10 mouse cellular contexts compared by ENCODE assay signal in the genomic region with DNA sequence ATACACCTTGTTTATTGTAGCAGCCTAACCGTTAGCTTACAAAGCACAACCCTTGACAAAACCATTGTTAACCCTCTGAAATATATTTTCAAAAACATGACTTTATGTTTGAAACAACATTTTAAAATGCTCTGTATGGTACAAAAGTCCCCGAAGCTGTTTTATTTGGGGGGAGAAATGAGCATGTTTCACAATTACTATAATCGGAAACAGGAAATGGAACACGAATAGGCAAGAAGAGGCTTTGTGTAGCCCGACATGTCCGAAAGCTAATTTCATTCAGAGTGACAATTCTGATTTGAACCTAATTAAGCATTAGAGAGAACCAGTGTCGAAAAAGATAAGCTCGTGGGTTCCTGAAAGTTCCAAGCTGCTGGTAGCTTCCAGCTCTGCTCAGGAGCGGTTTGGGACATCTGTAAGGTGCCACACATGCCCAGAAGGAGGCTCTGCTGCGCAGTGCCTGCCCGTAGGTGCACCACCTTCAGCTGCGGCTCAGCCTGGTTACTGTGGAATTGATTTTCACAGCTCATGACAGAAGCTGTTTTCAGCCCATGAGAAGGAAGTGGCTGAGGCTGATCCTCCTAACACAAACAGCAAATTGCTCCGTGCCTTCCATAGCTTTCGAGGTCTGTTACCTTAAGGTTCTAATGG. TPM values are rescaled to one million over a fixed set of nuclear protein-coding genes. Genes with fewer than 3 reads are reported as not detected.
DNase-seq lines count a peak whose midpoint lies in the region; ATAC-seq and TF ChIP-seq lines count a peak whose summit lies in the region.
"Had no signal": no experiment of that assay in that cellular context is flagged by ENCODE, and none has a peak within 500 bp of the region (broad histone marks: within the 10 kb centered on the region; RNA-seq: fewer than 3 reads in every experiment).

No protein-coding gene starts in this region.

- TF ChIP-seq EP300 in stomach, postnatal 0 days (optimal IDR thresholded peaks at IDR 0.05), result no peak

- no peaks in the 10 kb centered on the region for H3K9me3 ChIP-seq in hindbrain, embryonic 10.5 days
- H3K9me3 ChIP-seq in hindbrain, embryonic 12.5 days (replicated peaks), result no peaks in the 10 kb centered on the region
- no peaks in the 10 kb centered on the region for H3K9me3 ChIP-seq in intestine, postnatal 0 days (ENCODE audit: control insufficient read depth)
- H3K9me3 ChIP-seq in stomach, postnatal 0 days (ENCODE audit: control insufficient read depth, low read length), result no peaks in the 10 kb centered on the region

- H3K4me2 ChIP-seq in hindbrain, embryonic 12.5 days (replicated peaks), result no peak overlapping the region
- no peak overlapping the region for H3K4me2 ChIP-seq in intestine, postnatal 0 days (replicated peaks; ENCODE audit: low read depth)
- H3K4me2 ChIP-seq in stomach, postnatal 0 days (replicated peaks; ENCODE audit: low read depth), result no peak overlapping the region

- H3K36me3 ChIP-seq in hindbrain, embryonic 10.5 days, result peaks cover 25% of the 10 kb centered on the region; the same call in 1 of the 2 replicates
- H3K36me3 ChIP-seq in hindbrain, embryonic 12.5 days, result no peaks in the 10 kb centered on the region
- no peaks in the 10 kb centered on the region for H3K36me3 ChIP-seq in intestine, postnatal 0 days (ENCODE audit: control insufficient read depth, insufficient read depth)
- H3K36me3 ChIP-seq in stomach, postnatal 0 days (ENCODE audit: control insufficient read depth, insufficient read depth, low read length), result no peaks in the 10 kb centered on the region

- no peak for ATAC-seq in hindbrain, embryonic 12.5 days (ENCODE audit: low FRiP score)
- no peak for ATAC-seq in intestine, postnatal 0 days
- ATAC-seq in stomach, postnatal 0 days (ENCODE audit: low FRiP score, low TSS enrichment), result no peak; the same call in 1 of the 2 replicates
- ATAC-seq: Patski had no signal

- peak; percentile 48 for TF ChIP-seq CTCF in intestine, postnatal 0 days (IDR thresholded peaks at IDR 0.05; ENCODE audit: low read depth)
- peak; percentile 71 for TF ChIP-seq CTCF in stomach, postnatal 0 days (IDR thresholded peaks at IDR 0.05; ENCODE audit: low read depth)

- H3K9ac ChIP-seq in hindbrain, embryonic 12.5 days, result no peak overlapping the region
- H3K9ac ChIP-seq in intestine, postnatal 0 days (ENCODE audit: low read depth, low read length), result no peak overlapping the region
- H3K9ac ChIP-seq in stomach, postnatal 0 days (ENCODE audit: low read length), result no peak overlapping the region

- H3K4me3 ChIP-seq in hindbrain, embryonic 10.5 days, result no peak overlapping the region
- no peak overlapping the region for H3K4me3 ChIP-seq in hindbrain, embryonic 12.5 days
- no peak overlapping the region for H3K4me3 ChIP-seq in intestine, postnatal 0 days (ENCODE audit: low read depth, low read length)
- H3K4me3 ChIP-seq in stomach, postnatal 0 days (ENCODE audit: low read depth, low read length), result no peak overlapping the region

- DNase-seq in hindbrain, embryonic 10.5 days (ENCODE audit: low spot score), result peak; percentile 6
- DNase-seq in right cerebral cortex, adult 18-20 months, result peak; percentile 49
- DNase-seq in right cerebral cortex, postnatal 4 days, result no peak
- peak; percentile 55 for DNase-seq in stomach, postnatal 0 days (ENCODE audit: low spot score)
- no peak for DNase-seq in adipocyte (ENCODE audit: low spot score)
- DNase-seq: cerebellum, adult 18-20 months; heart, adult 11 months had no signal

- no peaks in the 10 kb centered on the region for H3K4me1 ChIP-seq in hindbrain, embryonic 10.5 days (replicated peaks)
- no peaks in the 10 kb centered on the region for H3K4me1 ChIP-seq in hindbrain, embryonic 12.5 days
- no peaks in the 10 kb centered on the region for H3K4me1 ChIP-seq in intestine, postnatal 0 days (replicated peaks; ENCODE audit: control insufficient read depth, insufficient read depth, low read length)
- H3K4me1 ChIP-seq in stomach, postnatal 0 days (replicated peaks; ENCODE audit: control insufficient read depth, insufficient read depth), result no peaks in the 10 kb centered on the region

- 83% methylated on average over 14 of the region's 14 CpGs for WGBS in hindbrain, embryonic 10.5 days
- WGBS in hindbrain, embryonic 12.5 days, result 78% methylated on average over 14 of the region's 14 CpGs
- WGBS in intestine, postnatal 0 days, result 74% methylated on average over 14 of the region's 14 CpGs
- WGBS in stomach, postnatal 0 days, result 74% methylated on average over 14 of the region's 14 CpGs

- H3K27me3 ChIP-seq in hindbrain, embryonic 10.5 days (ENCODE audit: insufficient read depth, poor library complexity, severe bottlenecking), result no peaks in the 10 kb centered on the region
- no peaks in the 10 kb centered on the region for H3K27me3 ChIP-seq in hindbrain, embryonic 12.5 days
- no peaks in the 10 kb centered on the region for H3K27me3 ChIP-seq in intestine, postnatal 0 days (replicated peaks; ENCODE audit: control insufficient read depth, insufficient read depth, low read length)
- no peaks in the 10 kb centered on the region for H3K27me3 ChIP-seq in stomach, postnatal 0 days (ENCODE audit: control insufficient read depth, insufficient read depth, low read length)
- H3K27me3 ChIP-seq: Patski had no signal

- H3K27ac ChIP-seq in hindbrain, embryonic 10.5 days, result no peak overlapping the region
- H3K27ac ChIP-seq in hindbrain, embryonic 12.5 days, result no peak overlapping the region
- no peak overlapping the region for H3K27ac ChIP-seq in intestine, postnatal 0 days (ENCODE audit: low read depth, low read length)
- H3K27ac ChIP-seq in stomach, postnatal 0 days (replicated peaks), result no peak overlapping the region

RNA-seq across cellular contexts. Expression of a gene that starts 12.9 kb away (rescaled TPM):
- polyA plus RNA-seq in hindbrain, embryonic 10.5 days (2016; fragmentation: Nextera tagmentation; extraction: Ambion mirVana), result 34.3 and 39.0 TPM in 2 replicates
- polyA plus RNA-seq in hindbrain, embryonic 12.5 days (2016; fragmentation: Nextera tagmentation; extraction: Ambion mirVana), result 35.0 and 38.4 TPM in 2 replicates
- polyA plus RNA-seq in intestine, postnatal 0 days (2015; fragmentation: Nextera tagmentation; extraction: Ambion mirVana), result 6.6 and 7.5 TPM in 2 replicates
- polyA plus RNA-seq in stomach, postnatal 0 days (2015; fragmentation: Nextera tagmentation; extraction: Ambion mirVana), result 11.1 and 11.4 TPM in 2 replicates

Comparison
In these comparisons a context has a peak if more than half of its experiments do, and no peak if none do; other contexts are left out.
1. DNase-seq: peak in hindbrain, embryonic 10.5 days (single experiment), right cerebral cortex, adult 18-20 months (single experiment) and stomach, postnatal 0 days (single experiment); none in right cerebral cortex, postnatal 4 days (single experiment) and adipocyte (single experiment).